Mouse (Mus musculus): ENCODE results near the gene Mylk2.

The Mylk2 gene

GRCm38 (mm10) chr2:152942898-152943515 lies 31.9 kb downstream of the Mylk2 start:
- in situ Hi-C loops (cut with MseI, MboI): no loop called here

DNA sequence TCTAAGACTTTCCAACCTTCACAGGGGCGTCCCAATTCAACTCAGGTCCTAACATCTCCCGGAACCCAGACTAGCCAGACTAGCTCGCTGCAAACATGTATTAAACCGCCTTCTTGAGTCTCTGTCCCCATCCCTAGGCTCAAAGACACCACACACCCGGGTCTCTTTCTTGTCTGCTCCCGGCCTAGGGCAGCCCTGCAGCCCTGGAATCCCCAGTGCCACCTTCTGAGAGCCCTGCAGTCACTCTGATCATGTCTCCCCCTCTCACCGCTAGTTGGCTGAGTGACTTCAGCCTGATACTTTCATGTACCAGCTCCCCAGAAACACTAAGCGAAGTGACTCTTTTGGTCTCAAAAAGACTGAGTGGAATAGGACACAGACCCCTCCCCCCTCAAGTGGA lies 32.4 kb downstream of the Mylk2 start:
- in situ Hi-C loops (cut with MseI, MboI): no loop called here

DNA sequence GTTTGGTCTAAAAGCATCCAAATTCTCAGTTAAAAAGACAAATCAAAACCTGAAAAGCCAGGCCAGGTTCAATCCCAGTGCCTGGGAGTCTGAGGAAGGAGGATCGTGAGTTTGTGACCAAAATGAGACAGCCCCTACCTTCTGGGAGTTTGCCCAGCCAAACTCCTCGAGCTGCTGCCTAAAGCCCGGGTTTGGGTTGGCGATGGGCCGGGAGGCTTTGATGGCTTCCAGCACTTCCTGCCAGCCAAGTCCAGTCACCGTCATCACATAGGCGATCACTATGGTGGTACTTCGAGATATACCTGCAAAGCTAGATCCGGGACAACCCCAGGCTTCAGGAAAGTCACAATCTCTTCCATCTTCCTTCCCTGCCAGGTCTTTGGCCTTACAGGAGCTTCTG lies 32.9 kb downstream of the Mylk2 start:
- in situ Hi-C loops (cut with MseI, MboI): no loop called here

GRCm38 (mm10) chr2:152947098-152947497 lies 35.9 kb downstream of the Mylk2 start:
- in situ Hi-C loops (cut with MseI, MboI): no loop called here

DNA sequence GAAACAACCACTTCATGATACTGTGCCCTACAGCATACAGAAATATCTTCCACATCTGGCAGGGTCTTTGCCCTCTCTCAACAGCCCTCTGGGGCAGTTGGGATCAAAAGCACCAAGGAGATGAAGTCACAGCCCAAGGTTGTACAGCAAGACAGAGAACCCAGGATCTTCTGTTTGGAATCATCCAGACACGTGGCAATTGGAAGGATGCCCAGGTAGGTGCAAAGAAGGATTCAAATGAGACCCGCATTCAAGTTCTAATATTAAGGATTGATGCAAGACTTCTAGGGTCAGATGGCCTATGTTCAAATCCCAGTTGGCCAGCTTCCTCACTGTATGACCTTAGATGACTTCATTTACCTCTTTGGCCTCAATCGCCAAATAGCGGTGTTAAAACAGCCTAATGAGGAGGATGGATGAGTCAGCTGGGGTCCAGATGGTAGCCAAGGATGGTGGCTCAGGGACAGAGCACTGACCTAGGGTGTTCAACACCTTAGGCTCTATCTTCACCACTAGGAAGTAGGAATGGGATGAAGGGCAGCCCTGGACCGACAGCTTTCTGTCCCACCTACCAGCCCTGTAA lies 37.4 kb downstream of the Mylk2 start:
- in situ Hi-C loops (cut with MseI, MboI): no loop called here

GRCm38 (mm10) chr2:152950358-152951064 lies 39.4 kb downstream of the Mylk2 start:
- in situ Hi-C loops (cut with MseI, MboI): no loop called here

- in situ Hi-C loops (cut with MseI, MboI): no loop called here
Measured at GRCm38 (mm10) chr2:152951065-152951849, 40.1 kb downstream of the Mylk2 start, which contains the start of gene Dusp15. Dusp15 (minus strand) TSS chr2:152951698.

DNA sequence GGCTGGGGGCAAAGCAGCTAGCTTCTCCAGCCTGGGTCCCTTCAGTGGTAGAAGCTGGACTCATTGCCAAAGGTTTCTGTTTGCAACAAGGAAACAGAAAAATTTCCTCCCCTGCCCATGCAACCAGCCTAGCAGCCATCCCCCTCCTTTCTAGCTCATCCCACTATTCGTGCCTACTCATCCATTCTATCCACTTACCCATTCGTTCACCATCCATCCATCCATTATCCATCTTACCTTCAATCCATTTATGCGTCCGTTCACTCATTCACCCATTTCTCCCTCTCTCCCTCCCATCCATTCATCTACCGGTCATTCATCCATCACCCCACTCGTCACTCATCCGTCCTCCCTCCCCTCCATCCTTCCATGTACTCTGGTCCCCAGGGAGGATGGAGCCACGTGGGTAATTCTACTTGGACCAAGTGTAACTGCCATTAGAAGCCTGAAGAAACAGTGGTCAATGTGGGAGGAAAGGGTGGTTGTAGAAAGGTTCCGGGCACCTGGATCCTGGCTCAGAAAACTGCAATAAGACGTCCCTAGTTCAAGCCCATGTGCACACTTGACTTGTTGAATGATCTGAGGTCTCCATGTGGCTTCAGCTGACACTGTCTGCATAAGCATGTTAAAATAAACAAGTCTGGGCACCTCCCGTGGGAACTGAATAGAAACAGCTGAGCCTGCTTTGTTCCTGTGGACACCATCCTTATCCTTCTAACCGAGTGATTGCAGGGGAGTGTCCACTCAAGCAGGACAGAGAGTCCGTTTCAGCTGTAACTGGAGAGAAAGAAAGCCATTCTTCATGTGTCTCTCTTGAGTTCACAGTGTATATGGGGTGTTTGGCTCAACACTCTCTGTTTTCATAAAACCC lies 40.9 kb downstream of the Mylk2 start:
- in situ Hi-C loops (cut with MseI, MboI): no loop called here

- in situ Hi-C loops (cut with MseI, MboI): no loop called here
Measured at GRCm38 (mm10) chr2:152958116-152958515, 47.0 kb downstream of the Mylk2 start.

DNA sequence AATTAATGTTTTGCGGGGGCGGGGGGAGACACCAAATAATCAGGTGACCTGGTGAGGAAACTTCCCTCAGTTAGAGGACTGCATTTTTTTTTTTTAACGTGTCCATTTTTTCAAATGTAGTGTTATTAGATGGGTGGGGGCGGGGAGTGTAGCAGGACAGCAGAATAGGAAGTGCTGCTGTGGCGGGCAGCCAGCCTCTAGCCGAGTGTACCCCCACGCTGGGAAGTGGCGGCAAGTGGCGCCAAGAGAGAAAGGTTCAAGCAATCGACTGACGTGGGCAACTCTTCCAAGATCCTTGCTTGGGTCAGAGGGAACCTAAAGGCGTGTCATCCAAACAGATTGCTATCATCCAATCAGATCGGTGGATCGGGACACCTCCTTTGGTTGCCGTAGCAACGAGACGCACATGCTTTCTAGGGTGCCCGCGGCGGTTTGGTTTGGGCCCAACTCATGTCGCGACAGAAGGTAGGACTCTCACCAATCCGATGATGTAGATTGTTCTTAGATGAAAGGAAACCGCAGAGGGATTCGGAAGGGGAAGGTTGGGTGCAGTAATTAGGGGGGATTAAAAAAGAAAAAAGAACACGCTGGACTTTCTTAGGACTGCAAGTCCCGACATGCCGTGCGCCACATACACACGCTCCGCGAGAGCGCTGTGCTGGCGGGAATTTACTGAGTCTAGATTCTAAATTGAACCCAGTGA lies 51.1 kb downstream of the Mylk2 start, which contains the start of gene Ttll9:
Ttll9 (plus strand) TSS at position 395 of the 703 bp plus-strand sequence.
- in situ Hi-C loops (cut with MseI, MboI): no loop called here

GRCm38 (mm10) chr2:152965555-152965954 lies 54.4 kb downstream of the Mylk2 start:
- in situ Hi-C loops (cut with MseI, MboI): no loop called here

Measured in mouse trophoblast stem cell (cell line).